Mouse (Mus musculus): ENCODE measurements around the gene Mast3. TPM values are rescaled to one million over a fixed set of nuclear protein-coding genes. Genes with fewer than 3 reads are reported as not detected.

The Mast3 gene
- polyA plus RNA-seq, 1 experiment from 2014 or later = 18.2 TPM

- no peaks in the 10 kb centered on the region for H3K9me3 ChIP-seq (ENCODE audit: control insufficient read depth, low read length)
- peak overlapping the region; percentile 87 for H3K9ac ChIP-seq (ENCODE audit: low read depth, low read length)
- peaks cover 3% of the 10 kb centered on the region; the same call in 1 of the 2 replicates for H3K36me3 ChIP-seq (ENCODE audit: control insufficient read depth, insufficient read depth, low read length)
- DNase-seq (ENCODE audit: low spot score) = peak; percentile 67
- H3K4me2 ChIP-seq = peak overlapping the region; percentile 90
- no peaks in the 10 kb centered on the region for H3K27me3 ChIP-seq (replicated peaks; ENCODE audit: control insufficient read depth, insufficient read depth, low read length)
- 3% methylated on average over 66 of the region's 66 CpGs for WGBS
- peaks cover 57% of the 10 kb centered on the region for H3K4me1 ChIP-seq (replicated peaks; ENCODE audit: control insufficient read depth, insufficient read depth, low read length)
- H3K4me3 ChIP-seq (ENCODE audit: low read depth, low read length) = peak overlapping the region; percentile 80
- peak; percentile 30 for ATAC-seq (replicated peaks; ENCODE audit: low FRiP score)
- peak overlapping the region; percentile 97 for H3K27ac ChIP-seq (ENCODE audit: low read depth, low read length)
Measured at GRCm38 (mm10) chr8:70838654-70839407, 34.0 kb upstream of the Mast3 start.

- H3K9ac ChIP-seq (ENCODE audit: low read depth, low read length) = 0 out of 2 replicates have a peak overlapping the region, but pooled peaks have one; percentile 36
- H3K4me2 ChIP-seq = peak overlapping the region; percentile 43
- H3K9me3 ChIP-seq (ENCODE audit: control insufficient read depth, low read length) = no peaks in the 10 kb centered on the region
- no peak for DNase-seq (ENCODE audit: low spot score)
- H3K36me3 ChIP-seq (ENCODE audit: control insufficient read depth, insufficient read depth, low read length) = peaks cover 3% of the 10 kb centered on the region; the same call in 1 of the 2 replicates
- no peaks in the 10 kb centered on the region for H3K27me3 ChIP-seq (replicated peaks; ENCODE audit: control insufficient read depth, insufficient read depth, low read length)
- no peak for ATAC-seq (replicated peaks; ENCODE audit: low FRiP score)
- peaks cover 54% of the 10 kb centered on the region for H3K4me1 ChIP-seq (replicated peaks; ENCODE audit: control insufficient read depth, insufficient read depth, low read length)
- H3K27ac ChIP-seq (ENCODE audit: low read depth, low read length) = peak overlapping the region; percentile 62
- WGBS = 89% methylated on average over 12 of the region's 12 CpGs
- H3K4me3 ChIP-seq (ENCODE audit: low read depth, low read length) = 0 out of 2 replicates have a peak overlapping the region, but pooled peaks have one; percentile 5
Measured at GRCm38 (mm10) chr8:70836666-70837065, 31.8 kb upstream of the Mast3 start.

GRCm38 (mm10) chr8:70834071-70834470, 29.2 kb upstream of the Mast3 start:
- Histone ChIP-seq H3K27me3 (replicated peaks; ENCODE audit: control insufficient read depth, insufficient read depth, low read length) (no peaks in the 10 kb centered on the region), H3K4me3 (ENCODE audit: low read depth, low read length) (no peak overlapping the region), H3K27ac (ENCODE audit: low read depth, low read length) (no peak overlapping the region), H3K9me3 (ENCODE audit: control insufficient read depth, low read length) (no peaks in the 10 kb centered on the region), H3K4me2 (no peak overlapping the region), H3K36me3 (ENCODE audit: control insufficient read depth, insufficient read depth, low read length) (peaks cover 3% of the 10 kb centered on the region; the same call in 1 of the 2 replicates), H3K4me1 (replicated peaks; ENCODE audit: control insufficient read depth, insufficient read depth, low read length) (peaks cover 42% of the 10 kb centered on the region), H3K9ac (ENCODE audit: low read depth, low read length) (0 out of 2 replicates have a peak overlapping the region, but pooled peaks have one; percentile 5)
- DNase-seq (ENCODE audit: low spot score) = no peak
- no peak for ATAC-seq (replicated peaks; ENCODE audit: low FRiP score)
- 92% methylated on average over 3 of the region's 3 CpGs for WGBS

GRCm38 (mm10) chr8:70833520-70833919, 28.7 kb upstream of the Mast3 start:
- 57% methylated on average over 15 of the region's 15 CpGs for WGBS
- H3K4me1 ChIP-seq (replicated peaks; ENCODE audit: control insufficient read depth, insufficient read depth, low read length) = peaks cover 41% of the 10 kb centered on the region

GRCm38 (mm10) chr8:70833018-70833482, 28.2 kb upstream of the Mast3 start:
- DNase-seq (ENCODE audit: low spot score) (no peak), ATAC-seq (replicated peaks; ENCODE audit: low FRiP score) (no peak)
- no peaks in the 10 kb centered on the region for H3K27me3 ChIP-seq (replicated peaks; ENCODE audit: control insufficient read depth, insufficient read depth, low read length)
- H3K9ac ChIP-seq (ENCODE audit: low read depth, low read length) = no peak overlapping the region
- peaks cover 38% of the 10 kb centered on the region for H3K4me1 ChIP-seq (replicated peaks; ENCODE audit: control insufficient read depth, insufficient read depth, low read length)
- H3K4me2 ChIP-seq = no peak overlapping the region
- H3K36me3 ChIP-seq (ENCODE audit: control insufficient read depth, insufficient read depth, low read length) = peaks cover 3% of the 10 kb centered on the region; the same call in 1 of the 2 replicates
- 45% methylated on average over 9 of the region's 9 CpGs for WGBS
- H3K9me3 ChIP-seq (ENCODE audit: control insufficient read depth, low read length) = no peaks in the 10 kb centered on the region
- no peak overlapping the region for H3K4me3 ChIP-seq (ENCODE audit: low read depth, low read length)
- H3K27ac ChIP-seq (ENCODE audit: low read depth, low read length) = no peak overlapping the region

More at GRCm38 (mm10) chr8:70833520-70833919, 28.7 kb upstream of the Mast3 start:
- peaks cover 3% of the 10 kb centered on the region; the same call in 1 of the 2 replicates for H3K36me3 ChIP-seq (ENCODE audit: control insufficient read depth, insufficient read depth, low read length)
- H3K4me2 ChIP-seq = no peak overlapping the region
- no peaks in the 10 kb centered on the region for H3K27me3 ChIP-seq (replicated peaks; ENCODE audit: control insufficient read depth, insufficient read depth, low read length)
- ATAC-seq (replicated peaks; ENCODE audit: low FRiP score) (no peak), DNase-seq (ENCODE audit: low spot score) (no peak)
- H3K9me3 ChIP-seq (ENCODE audit: control insufficient read depth, low read length) = no peaks in the 10 kb centered on the region
- H3K27ac ChIP-seq (ENCODE audit: low read depth, low read length) = no peak overlapping the region
- no peak overlapping the region for H3K4me3 ChIP-seq (ENCODE audit: low read depth, low read length)
- 0 out of 2 replicates have a peak overlapping the region, but pooled peaks have one; percentile 5 for H3K9ac ChIP-seq (ENCODE audit: low read depth, low read length)

- Histone ChIP-seq H3K9me3 (ENCODE audit: control insufficient read depth, low read length) (no peaks in the 10 kb centered on the region), H3K36me3 (ENCODE audit: control insufficient read depth, insufficient read depth, low read length) (peaks cover 3% of the 10 kb centered on the region; the same call in 1 of the 2 replicates), H3K27ac (ENCODE audit: low read depth, low read length) (no peak overlapping the region), H3K4me3 (ENCODE audit: low read depth, low read length) (no peak overlapping the region), H3K4me2 (no peak overlapping the region), H3K27me3 (replicated peaks; ENCODE audit: control insufficient read depth, insufficient read depth, low read length) (no peaks in the 10 kb centered on the region), H3K9ac (ENCODE audit: low read depth, low read length) (no peak overlapping the region), H3K4me1 (replicated peaks; ENCODE audit: control insufficient read depth, insufficient read depth, low read length) (peaks cover 38% of the 10 kb centered on the region)
- no peak for ATAC-seq (replicated peaks; ENCODE audit: low FRiP score)
- WGBS = 79% methylated on average over 11 of the region's 11 CpGs
- DNase-seq (ENCODE audit: low spot score) = no peak
Measured at GRCm38 (mm10) chr8:70832371-70832770, 27.5 kb upstream of the Mast3 start.

- peaks cover 2% of the 10 kb centered on the region; the same call in 1 of the 2 replicates for H3K9me3 ChIP-seq (ENCODE audit: control insufficient read depth, low read length)
- ATAC-seq (replicated peaks; ENCODE audit: low FRiP score) = no peak
- H3K36me3 ChIP-seq (ENCODE audit: control insufficient read depth, insufficient read depth, low read length) = peaks cover under 1% of the 10 kb centered on the region; the same call in 1 of the 2 replicates
- H3K27me3 ChIP-seq (replicated peaks; ENCODE audit: control insufficient read depth, insufficient read depth, low read length) = no peaks in the 10 kb centered on the region
- 89% methylated on average over 8 of the region's 8 CpGs for WGBS
- H3K4me1 ChIP-seq (replicated peaks; ENCODE audit: control insufficient read depth, insufficient read depth, low read length) = peaks cover 33% of the 10 kb centered on the region
- H3K4me2 ChIP-seq = no peak overlapping the region
- no peak overlapping the region for H3K9ac ChIP-seq (ENCODE audit: low read depth, low read length)
- H3K4me3 ChIP-seq (ENCODE audit: low read depth, low read length) = no peak overlapping the region
- H3K27ac ChIP-seq (ENCODE audit: low read depth, low read length) = no peak overlapping the region
- DNase-seq (ENCODE audit: low spot score) = no peak
Measured at GRCm38 (mm10) chr8:70831517-70831916, 26.7 kb upstream of the Mast3 start.

- no peaks in the 10 kb centered on the region for H3K27me3 ChIP-seq (replicated peaks; ENCODE audit: control insufficient read depth, insufficient read depth, low read length)
- 85% methylated on average over 1 of the region's 1 CpGs for WGBS
- DNase-seq (ENCODE audit: low spot score) (no peak), ATAC-seq (replicated peaks; ENCODE audit: low FRiP score) (no peak)
- no peak overlapping the region for H3K4me3 ChIP-seq (ENCODE audit: low read depth, low read length)
- H3K9ac ChIP-seq (ENCODE audit: low read depth, low read length) = no peak overlapping the region
- no peak overlapping the region for H3K4me2 ChIP-seq
- peaks cover 6% of the 10 kb centered on the region; the same call in 1 of the 2 replicates for H3K4me1 ChIP-seq (replicated peaks; ENCODE audit: control insufficient read depth, insufficient read depth, low read length)
- H3K27ac ChIP-seq (ENCODE audit: low read depth, low read length) = no peak overlapping the region
- H3K9me3 ChIP-seq (ENCODE audit: control insufficient read depth, low read length) = peaks cover 2% of the 10 kb centered on the region; the same call in 1 of the 2 replicates
- H3K36me3 ChIP-seq (ENCODE audit: control insufficient read depth, insufficient read depth, low read length) = no peaks in the 10 kb centered on the region
Measured at GRCm38 (mm10) chr8:70827796-70828195, 22.9 kb upstream of the Mast3 start.
